Mouse (Mus musculus): ENCODE results near the gene 2310009B15Rik. TPM values are rescaled to one million over a fixed set of nuclear protein-coding genes. Genes with fewer than 3 reads are reported as not detected.

The 2310009B15Rik gene
- polyA plus RNA-seq, 1 experiment from 2014 or later, result 49.8 TPM

GRCm38 (mm10) chr1:138844166-138844565 lies 12.5 kb downstream of the 2310009B15Rik start:
- Histone ChIP-seq H3K4me2 (ENCODE audit: low read length) (peak overlapping the region; percentile 65), H3K4me3 (ENCODE audit: low read depth, low read length) (peak overlapping the region; percentile 50), H3K9me3 (replicated peaks; ENCODE audit: control insufficient read depth, low read length) (no peaks in the 10 kb centered on the region), H3K27ac (ENCODE audit: low read depth, low read length) (peak overlapping the region; percentile 82), H3K27me3 (replicated peaks; ENCODE audit: control insufficient read depth, insufficient read depth, low read length) (peaks cover 39% of the 10 kb centered on the region), H3K4me1 (ENCODE audit: control insufficient read depth, insufficient read depth, low read length) (peaks cover 12% of the 10 kb centered on the region), H3K36me3 (ENCODE audit: control insufficient read depth, insufficient read depth, low read length) (no peaks in the 10 kb centered on the region), H3K9ac (ENCODE audit: low read length) (peak overlapping the region; percentile 49)
- 0% methylated on average over 3 of the region's 3 CpGs for WGBS
- ATAC-seq (peak; percentile 13; the same call in 1 of the 2 replicates), DNase-seq (ENCODE audit: low spot score) (peak; percentile 75)

GRCm38 (mm10) chr1:138843361-138844091 lies 13.1 kb downstream of the 2310009B15Rik start:
- peak; percentile 49; the same call in 1 of the 2 replicates for ATAC-seq
- Histone ChIP-seq H3K36me3 (ENCODE audit: control insufficient read depth, insufficient read depth, low read length) (no peaks in the 10 kb centered on the region), H3K9ac (ENCODE audit: low read length) (peak overlapping the region; percentile 49), H3K4me1 (ENCODE audit: control insufficient read depth, insufficient read depth, low read length) (peaks cover 12% of the 10 kb centered on the region), H3K9me3 (replicated peaks; ENCODE audit: control insufficient read depth, low read length) (no peaks in the 10 kb centered on the region), H3K4me3 (ENCODE audit: low read depth, low read length) (peak overlapping the region; percentile 50), H3K27me3 (replicated peaks; ENCODE audit: control insufficient read depth, insufficient read depth, low read length) (peaks cover 42% of the 10 kb centered on the region), H3K4me2 (ENCODE audit: low read length) (peak overlapping the region; percentile 65), H3K27ac (ENCODE audit: low read depth, low read length) (peak overlapping the region; percentile 82)
- DNase-seq (ENCODE audit: low spot score), result peak; percentile 70
- WGBS, result under 1% methylated on average over 35 of the region's 35 CpGs

- Histone ChIP-seq H3K9me3 (replicated peaks; ENCODE audit: control insufficient read depth, low read length) (no peaks in the 10 kb centered on the region), H3K4me3 (ENCODE audit: low read depth, low read length) (peak overlapping the region; percentile 50), H3K4me1 (ENCODE audit: control insufficient read depth, insufficient read depth, low read length) (peaks cover 14% of the 10 kb centered on the region), H3K36me3 (ENCODE audit: control insufficient read depth, insufficient read depth, low read length) (no peaks in the 10 kb centered on the region), H3K4me2 (ENCODE audit: low read length) (peak overlapping the region; percentile 65), H3K9ac (ENCODE audit: low read length) (peak overlapping the region; percentile 85), H3K27ac (ENCODE audit: low read depth, low read length) (peak overlapping the region; percentile 82; the same call in 1 of the 2 replicates), H3K27me3 (replicated peaks; ENCODE audit: control insufficient read depth, insufficient read depth, low read length) (peaks cover 43% of the 10 kb centered on the region)
- DNase-seq (ENCODE audit: low spot score), result no peak
- WGBS, result 1% methylated on average over 10 of the region's 10 CpGs
- no peak for ATAC-seq
These were observed 13.9 kb downstream of the 2310009B15Rik start for GRCm38 (mm10) chr1:138842756-138843155.

GRCm38 (mm10) chr1:138842315-138842714 lies 14.3 kb downstream of the 2310009B15Rik start:
- H3K27ac ChIP-seq (ENCODE audit: low read depth, low read length), result peak overlapping the region; percentile 82; the same call in 1 of the 2 replicates
- H3K9ac ChIP-seq (ENCODE audit: low read length), result peak overlapping the region; percentile 85
- H3K36me3 ChIP-seq (ENCODE audit: control insufficient read depth, insufficient read depth, low read length), result no peaks in the 10 kb centered on the region
- peak overlapping the region; percentile 50 for H3K4me3 ChIP-seq (ENCODE audit: low read depth, low read length)
- ATAC-seq (peak; percentile 68), DNase-seq (ENCODE audit: low spot score) (peak; percentile 87)
- peak overlapping the region; percentile 65 for H3K4me2 ChIP-seq (ENCODE audit: low read length)
- H3K27me3 ChIP-seq (replicated peaks; ENCODE audit: control insufficient read depth, insufficient read depth, low read length), result peaks cover 48% of the 10 kb centered on the region
- WGBS, result 0% methylated on average over 8 of the region's 8 CpGs
- H3K9me3 ChIP-seq (replicated peaks; ENCODE audit: control insufficient read depth, low read length), result no peaks in the 10 kb centered on the region
- peaks cover 14% of the 10 kb centered on the region for H3K4me1 ChIP-seq (ENCODE audit: control insufficient read depth, insufficient read depth, low read length)

GRCm38 (mm10) chr1:138841306-138842095 lies 15.2 kb downstream of the 2310009B15Rik start:
- no peaks in the 10 kb centered on the region for H3K36me3 ChIP-seq (ENCODE audit: control insufficient read depth, insufficient read depth, low read length)
- peak overlapping the region; percentile 85 for H3K9ac ChIP-seq (ENCODE audit: low read length)
- ATAC-seq, result peak; percentile 40; the same call in 1 of the 2 replicates
- peak; percentile 75 for DNase-seq (ENCODE audit: low spot score)
- peaks cover 54% of the 10 kb centered on the region for H3K27me3 ChIP-seq (replicated peaks; ENCODE audit: control insufficient read depth, insufficient read depth, low read length)
- H3K4me1 ChIP-seq (ENCODE audit: control insufficient read depth, insufficient read depth, low read length), result peaks cover 14% of the 10 kb centered on the region
- no peaks in the 10 kb centered on the region for H3K9me3 ChIP-seq (replicated peaks; ENCODE audit: control insufficient read depth, low read length)
- peak overlapping the region; percentile 50 for H3K4me3 ChIP-seq (ENCODE audit: low read depth, low read length)
- WGBS, result 2% methylated on average over 54 of the region's 54 CpGs
- H3K27ac ChIP-seq (ENCODE audit: low read depth, low read length), result peak overlapping the region; percentile 82
- H3K4me2 ChIP-seq (ENCODE audit: low read length), result peak overlapping the region; percentile 65

- Histone ChIP-seq H3K27me3 (replicated peaks; ENCODE audit: control insufficient read depth, insufficient read depth, low read length) (peaks cover 53% of the 10 kb centered on the region), H3K27ac (ENCODE audit: low read depth, low read length) (peak overlapping the region; percentile 82), H3K4me2 (ENCODE audit: low read length) (peak overlapping the region; percentile 65), H3K9me3 (replicated peaks; ENCODE audit: control insufficient read depth, low read length) (no peaks in the 10 kb centered on the region), H3K9ac (ENCODE audit: low read length) (peak overlapping the region; percentile 85), H3K36me3 (ENCODE audit: control insufficient read depth, insufficient read depth, low read length) (no peaks in the 10 kb centered on the region), H3K4me1 (ENCODE audit: control insufficient read depth, insufficient read depth, low read length) (peaks cover 14% of the 10 kb centered on the region), H3K4me3 (ENCODE audit: low read depth, low read length) (peak overlapping the region; percentile 50)
- WGBS, result 3% methylated on average over 25 of the region's 25 CpGs
- no peak for ATAC-seq
- no peak for DNase-seq (ENCODE audit: low spot score)
These were observed 16.0 kb downstream of the 2310009B15Rik start for GRCm38 (mm10) chr1:138840440-138841305.

GRCm38 (mm10) chr1:138839809-138840430 lies 16.7 kb downstream of the 2310009B15Rik start:
- Histone ChIP-seq H3K36me3 (ENCODE audit: control insufficient read depth, insufficient read depth, low read length) (no peaks in the 10 kb centered on the region), H3K4me3 (ENCODE audit: low read depth, low read length) (peak overlapping the region; percentile 50), H3K9ac (ENCODE audit: low read length) (peak overlapping the region; percentile 85), H3K9me3 (replicated peaks; ENCODE audit: control insufficient read depth, low read length) (no peaks in the 10 kb centered on the region), H3K4me1 (ENCODE audit: control insufficient read depth, insufficient read depth, low read length) (peaks cover 14% of the 10 kb centered on the region), H3K27ac (ENCODE audit: low read depth, low read length) (peak overlapping the region; percentile 69), H3K27me3 (replicated peaks; ENCODE audit: control insufficient read depth, insufficient read depth, low read length) (peaks cover 47% of the 10 kb centered on the region), H3K4me2 (ENCODE audit: low read length) (peak overlapping the region; percentile 65)
- 4% methylated on average over 16 of the region's 16 CpGs for WGBS
- ATAC-seq, result no peak
- no peak for DNase-seq (ENCODE audit: low spot score)

GRCm38 (mm10) chr1:138839291-138839690 lies 17.4 kb downstream of the 2310009B15Rik start:
- 7% methylated on average over 2 of the region's 2 CpGs for WGBS
- peak overlapping the region; percentile 69 for H3K27ac ChIP-seq (ENCODE audit: low read depth, low read length)
- H3K9ac ChIP-seq (ENCODE audit: low read length), result peak overlapping the region; percentile 85
- peaks cover 45% of the 10 kb centered on the region for H3K27me3 ChIP-seq (replicated peaks; ENCODE audit: control insufficient read depth, insufficient read depth, low read length)
- peak overlapping the region; percentile 65 for H3K4me2 ChIP-seq (ENCODE audit: low read length)
- peak overlapping the region; percentile 50 for H3K4me3 ChIP-seq (ENCODE audit: low read depth, low read length)
- no peak for DNase-seq (ENCODE audit: low spot score)
- ATAC-seq, result no peak
- H3K9me3 ChIP-seq (replicated peaks; ENCODE audit: control insufficient read depth, low read length), result no peaks in the 10 kb centered on the region
- peaks cover 14% of the 10 kb centered on the region for H3K4me1 ChIP-seq (ENCODE audit: control insufficient read depth, insufficient read depth, low read length)
- no peaks in the 10 kb centered on the region for H3K36me3 ChIP-seq (ENCODE audit: control insufficient read depth, insufficient read depth, low read length)
